Comparison of ENCODE assay signal across 7 mouse cellular contexts in the genomic region with DNA sequence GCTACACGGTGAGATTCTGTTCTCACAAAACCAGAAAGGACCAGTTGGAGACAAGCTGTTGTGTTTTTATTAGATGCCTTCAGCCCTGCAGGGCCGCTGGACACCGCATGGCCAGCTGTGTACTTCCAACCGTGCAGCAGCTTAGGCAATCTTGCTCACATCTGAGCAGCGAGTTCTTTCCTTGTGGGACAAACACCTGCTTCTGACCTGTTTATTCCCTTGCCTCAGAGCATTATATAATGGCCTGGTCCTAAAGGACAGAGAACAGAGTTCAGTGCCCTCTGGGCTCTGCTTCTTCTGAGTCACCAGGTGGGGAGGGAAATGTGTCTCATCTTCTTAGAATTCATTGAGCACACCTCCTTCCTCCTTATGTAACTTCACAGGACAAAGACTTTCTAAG. TPM values are rescaled to one million over a fixed set of nuclear protein-coding genes. Genes with fewer than 3 reads are reported as not detected.
"Had no signal": no experiment of that assay in that cellular context is flagged by ENCODE, and none has a peak within 500 bp of the region (broad histone marks: within the 10 kb centered on the region; RNA-seq: fewer than 3 reads in every experiment).

No protein-coding gene starts in this region.

- DNase-seq: lung, adult 2 months; lung, postnatal 36 days; midbrain, embryonic 14.5 days; right cerebral cortex, adult 18-20 months; right cerebral cortex, postnatal 25 days; thymus, postnatal 36 days had no signal

RNA-seq across cellular contexts. Expression of a gene that starts 12.4 kb away (rescaled TPM):
- total RNA-seq: megakaryocyte progenitor cell, adult 5-6 weeks had no signal
